Mouse (Mus musculus) yolk sac, embryonic 10.5 days (tissue): ENCODE measurements around the gene Pakap.

Experiments used
- DNase-seq: peaks from one replicate; pipeline ENCODE4 v3.0.0-alpha.2; 2017; ENCODE audit warnings: low spot score

The Pakap gene

GRCm38 (mm10) chr4:57715849-57716248, 147.9 kb downstream of the Pakap start:
- DNase-seq = no peak

- no peak for DNase-seq
These were observed 148.8 kb downstream of the Pakap start for GRCm38 (mm10) chr4:57716735-57717134.

GRCm38 (mm10) chr4:57717354-57717753, 149.4 kb downstream of the Pakap start, which contains the start of gene Akap2:
Gene Akap2 (plus strand): TSS chr4:57717657.
- no peak for DNase-seq

GRCm38 (mm10) chr4:57719370-57719769, 151.4 kb downstream of the Pakap start:
- no peak for DNase-seq

- no peak for DNase-seq
These were observed 152.9 kb downstream of the Pakap start for GRCm38 (mm10) chr4:57720869-57721361.

- no peak for DNase-seq
These were observed 154.3 kb downstream of the Pakap start for GRCm38 (mm10) chr4:57722296-57722695.

- no peak for DNase-seq
These were observed 155.7 kb downstream of the Pakap start for GRCm38 (mm10) chr4:57723659-57724058.

GRCm38 (mm10) chr4:57725569-57725968, 157.6 kb downstream of the Pakap start:
- DNase-seq = no peak

- DNase-seq = no peak
These were observed 160.7 kb downstream of the Pakap start for GRCm38 (mm10) chr4:57728611-57729183.

- DNase-seq = no peak
These were observed 162.1 kb downstream of the Pakap start for GRCm38 (mm10) chr4:57730047-57730446.

GRCm38 (mm10) chr4:57730801-57731598, 163.0 kb downstream of the Pakap start:
- DNase-seq = no peak

- peak; percentile 71 for DNase-seq
These were observed 164.4 kb downstream of the Pakap start for GRCm38 (mm10) chr4:57732351-57732750.

- no peak for DNase-seq
These were observed 165.5 kb downstream of the Pakap start for GRCm38 (mm10) chr4:57733445-57733844.

- DNase-seq = peak; percentile 75
These were observed 167.4 kb downstream of the Pakap start for GRCm38 (mm10) chr4:57735426-57735825.

- DNase-seq = no peak
These were observed 171.0 kb downstream of the Pakap start for GRCm38 (mm10) chr4:57738856-57739552.

GRCm38 (mm10) chr4:57743325-57743929, 175.4 kb downstream of the Pakap start:
- no peak for DNase-seq

- DNase-seq = no peak
These were observed 182.7 kb downstream of the Pakap start for GRCm38 (mm10) chr4:57750651-57751050.

GRCm38 (mm10) chr4:57751054-57751453, 183.1 kb downstream of the Pakap start:
- no peak for DNase-seq

GRCm38 (mm10) chr4:57751566-57751965, 183.6 kb downstream of the Pakap start:
- DNase-seq = no peak

- DNase-seq = no peak
These were observed 187.1 kb downstream of the Pakap start for GRCm38 (mm10) chr4:57755085-57755484.

- DNase-seq = no peak
These were observed 190.0 kb downstream of the Pakap start for GRCm38 (mm10) chr4:57757997-57758396.

- DNase-seq = no peak
These were observed 194.4 kb downstream of the Pakap start for GRCm38 (mm10) chr4:57762424-57762823.
